Mouse (Mus musculus): ENCODE measurements around the gene Stx3.

DNA sequence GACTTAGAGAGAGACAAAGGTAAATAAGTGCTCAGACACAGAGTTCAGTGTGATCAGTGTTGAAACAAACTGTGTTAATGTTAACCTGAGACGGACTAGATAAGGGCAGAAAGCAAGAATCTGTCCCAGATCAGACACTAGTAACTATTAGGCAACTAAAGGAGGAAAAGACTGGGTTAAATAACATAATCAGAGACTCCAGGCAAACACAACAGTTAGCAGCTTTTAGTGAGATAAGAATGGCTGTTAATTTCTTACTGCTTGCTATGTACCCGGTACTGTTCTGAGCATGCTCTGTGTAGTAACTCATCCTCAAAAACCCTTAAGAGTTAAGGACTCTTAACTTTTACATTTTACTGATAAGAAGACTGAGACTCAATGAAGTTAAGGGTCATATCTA lies 93.3 kb downstream of the Stx3 start:
- TF ChIP-seq GATA1 (IDR thresholded peaks at IDR 0.05; ENCODE audit: borderline replicate concordance, low read length) (no peak), FLI1 (IDR thresholded peaks at IDR 0.05; ENCODE audit: low read length) (no peak)
